Mouse (Mus musculus): Measurements from ENCODE around the gene Inpp5a. TPM values are rescaled to one million over a fixed set of nuclear protein-coding genes. Genes with fewer than 3 reads are reported as not detected.

The Inpp5a gene
- polyA plus RNA-seq, 1 experiment from 2014 or later, result 28.8 TPM

DNA sequence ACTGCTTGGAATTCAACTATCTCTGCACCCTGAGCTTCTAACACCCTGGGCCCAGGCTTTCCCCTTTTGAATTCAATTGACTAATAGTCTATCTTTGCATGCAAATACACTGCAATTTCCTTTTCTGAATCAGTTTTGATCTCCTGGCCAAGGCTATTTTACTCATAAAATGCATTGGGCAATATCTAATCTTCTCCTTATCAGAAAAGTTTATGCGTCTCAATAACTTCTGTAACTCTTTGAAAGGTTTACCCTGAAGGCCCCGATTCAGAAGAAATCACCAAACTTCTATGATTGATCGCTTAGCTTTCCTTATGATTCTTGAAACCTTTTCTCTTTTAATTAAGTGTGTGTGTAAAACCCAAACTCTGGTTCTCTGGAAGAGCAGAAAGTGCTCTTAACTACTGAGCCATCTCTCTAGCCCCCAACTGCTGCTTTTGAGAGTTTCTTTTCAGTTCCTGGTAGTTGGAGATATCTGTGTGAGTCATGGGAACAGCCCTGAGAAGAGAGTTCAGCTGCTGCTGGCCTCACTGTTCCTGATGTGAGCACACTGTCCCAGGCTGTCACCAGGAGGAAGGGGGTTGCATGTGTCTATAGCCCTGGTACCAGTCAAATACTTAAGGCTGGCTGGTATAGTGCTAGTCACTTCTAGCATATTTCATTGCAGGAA lies 27.9 kb upstream of the Inpp5a start:
- H3K4me1 ChIP-seq (replicated peaks; ENCODE audit: control insufficient read depth, insufficient read depth, low read length), result peaks cover 31% of the 10 kb centered on the region

GRCm38 (mm10) chr7:139361799-139362198 lies 27.1 kb upstream of the Inpp5a start:
- 82% methylated on average over 5 of the region's 5 CpGs for WGBS
- Histone ChIP-seq H3K4me1 (replicated peaks; ENCODE audit: control insufficient read depth, insufficient read depth, low read length) (peaks cover 39% of the 10 kb centered on the region), H3K27ac (ENCODE audit: low read length) (no peak overlapping the region), H3K36me3 (ENCODE audit: control insufficient read depth, insufficient read depth, low read length) (no peaks in the 10 kb centered on the region), H3K27me3 (ENCODE audit: control insufficient read depth, insufficient read depth, low read depth, low read length) (no peaks in the 10 kb centered on the region), H3K4me2 (ENCODE audit: low read depth, low read length) (no peak overlapping the region), H3K4me3 (ENCODE audit: low read length) (no peak overlapping the region), H3K9ac (ENCODE audit: low read length) (no peak overlapping the region), H3K9me3 (ENCODE audit: control insufficient read depth, low read length) (no peaks in the 10 kb centered on the region)
- ATAC-seq (ENCODE audit: low read depth), result no peak

More for the DNA sequence above, 27.9 kb upstream of the Inpp5a start:
- no peak for ATAC-seq (ENCODE audit: low read depth)
- Histone ChIP-seq H3K9me3 (ENCODE audit: control insufficient read depth, low read length) (no peaks in the 10 kb centered on the region), H3K27ac (ENCODE audit: low read length) (no peak overlapping the region), H3K27me3 (ENCODE audit: control insufficient read depth, insufficient read depth, low read depth, low read length) (no peaks in the 10 kb centered on the region), H3K4me2 (ENCODE audit: low read depth, low read length) (no peak overlapping the region), H3K36me3 (ENCODE audit: control insufficient read depth, insufficient read depth, low read length) (no peaks in the 10 kb centered on the region), H3K9ac (ENCODE audit: low read length) (no peak overlapping the region), H3K4me3 (ENCODE audit: low read length) (no peak overlapping the region)
- 71% methylated on average over 3 of the region's 3 CpGs for WGBS

GRCm38 (mm10) chr7:139362514-139362913 lies 26.4 kb upstream of the Inpp5a start:
- Histone ChIP-seq H3K4me2 (ENCODE audit: low read depth, low read length) (no peak overlapping the region), H3K9ac (ENCODE audit: low read length) (no peak overlapping the region), H3K27ac (ENCODE audit: low read length) (no peak overlapping the region), H3K4me3 (ENCODE audit: low read length) (no peak overlapping the region), H3K36me3 (ENCODE audit: control insufficient read depth, insufficient read depth, low read length) (no peaks in the 10 kb centered on the region), H3K9me3 (ENCODE audit: control insufficient read depth, low read length) (no peaks in the 10 kb centered on the region), H3K4me1 (replicated peaks; ENCODE audit: control insufficient read depth, insufficient read depth, low read length) (peaks cover 44% of the 10 kb centered on the region), H3K27me3 (ENCODE audit: control insufficient read depth, insufficient read depth, low read depth, low read length) (no peaks in the 10 kb centered on the region)
- 95% methylated on average over 3 of the region's 3 CpGs for WGBS
- ATAC-seq (ENCODE audit: low read depth), result no peak

GRCm38 (mm10) chr7:139363281-139364004 lies 25.5 kb upstream of the Inpp5a start:
- 47% methylated on average over 13 of the region's 13 CpGs for WGBS
- Histone ChIP-seq H3K4me2 (ENCODE audit: low read depth, low read length) (no peak overlapping the region), H3K27me3 (ENCODE audit: control insufficient read depth, insufficient read depth, low read depth, low read length) (no peaks in the 10 kb centered on the region), H3K9me3 (ENCODE audit: control insufficient read depth, low read length) (no peaks in the 10 kb centered on the region), H3K4me3 (ENCODE audit: low read length) (no peak overlapping the region), H3K27ac (ENCODE audit: low read length) (peak overlapping the region; percentile 95), H3K4me1 (replicated peaks; ENCODE audit: control insufficient read depth, insufficient read depth, low read length) (peaks cover 53% of the 10 kb centered on the region), H3K36me3 (ENCODE audit: control insufficient read depth, insufficient read depth, low read length) (no peaks in the 10 kb centered on the region), H3K9ac (ENCODE audit: low read length) (peak overlapping the region; percentile 33; the same call in 1 of the 2 replicates)
- ATAC-seq (ENCODE audit: low read depth), result no peak

DNA sequence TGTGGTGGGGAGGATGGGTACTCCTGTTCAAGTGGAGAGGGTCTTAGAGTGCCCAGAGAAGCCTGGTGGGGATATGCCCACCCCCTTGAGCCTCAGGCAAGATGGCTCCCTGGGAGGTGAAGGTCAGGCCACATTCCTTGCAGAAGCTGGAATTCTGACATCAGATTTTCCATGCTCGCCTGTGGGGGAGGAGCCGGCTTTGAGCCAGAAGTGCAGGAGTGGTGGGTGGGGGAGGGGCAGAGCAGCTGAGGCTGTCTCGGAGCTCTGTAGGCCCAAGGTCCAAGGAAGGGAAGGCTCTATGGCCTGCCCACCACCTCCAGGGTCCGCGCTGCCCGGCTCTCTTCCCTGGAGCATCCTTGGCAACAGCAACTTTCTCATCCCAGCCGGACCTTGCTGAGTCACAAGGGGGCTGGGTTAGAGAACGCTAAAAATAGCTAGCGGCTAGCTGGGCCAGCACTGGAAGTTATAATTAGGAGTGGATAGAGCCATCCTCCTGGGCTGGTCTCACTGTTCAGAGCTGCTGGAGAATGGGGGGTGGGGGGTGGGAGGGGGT lies 24.8 kb upstream of the Inpp5a start:
- peak; percentile 78 for ATAC-seq (ENCODE audit: low read depth)
- peak overlapping the region; percentile 35 for H3K4me2 ChIP-seq (ENCODE audit: low read depth, low read length)
- H3K36me3 ChIP-seq (ENCODE audit: control insufficient read depth, insufficient read depth, low read length), result no peaks in the 10 kb centered on the region
- H3K9me3 ChIP-seq (ENCODE audit: control insufficient read depth, low read length), result no peaks in the 10 kb centered on the region
- H3K27ac ChIP-seq (ENCODE audit: low read length), result peak overlapping the region; percentile 95
- 0% methylated on average over 9 of the region's 9 CpGs for WGBS
- no peaks in the 10 kb centered on the region for H3K27me3 ChIP-seq (ENCODE audit: control insufficient read depth, insufficient read depth, low read depth, low read length)
- H3K4me3 ChIP-seq (ENCODE audit: low read length), result no peak overlapping the region
- H3K9ac ChIP-seq (ENCODE audit: low read length), result peak overlapping the region; percentile 33; the same call in 1 of the 2 replicates
- H3K4me1 ChIP-seq (replicated peaks; ENCODE audit: control insufficient read depth, insufficient read depth, low read length), result peaks cover 60% of the 10 kb centered on the region

GRCm38 (mm10) chr7:139364936-139365830 lies 23.7 kb upstream of the Inpp5a start:
- H3K27ac ChIP-seq (ENCODE audit: low read length), result peak overlapping the region; percentile 95
- H3K36me3 ChIP-seq (ENCODE audit: control insufficient read depth, insufficient read depth, low read length), result no peaks in the 10 kb centered on the region
- peak overlapping the region; percentile 27 for H3K9ac ChIP-seq (ENCODE audit: low read length)
- ATAC-seq (ENCODE audit: low read depth), result peak; percentile 75
- WGBS, result 33% methylated on average over 13 of the region's 13 CpGs
- H3K4me2 ChIP-seq (ENCODE audit: low read depth, low read length), result peak overlapping the region; percentile 35; the same call in 1 of the 2 replicates
- H3K4me3 ChIP-seq (ENCODE audit: low read length), result no peak overlapping the region
- H3K27me3 ChIP-seq (ENCODE audit: control insufficient read depth, insufficient read depth, low read depth, low read length), result no peaks in the 10 kb centered on the region
- H3K4me1 ChIP-seq (replicated peaks; ENCODE audit: control insufficient read depth, insufficient read depth, low read length), result peaks cover 64% of the 10 kb centered on the region
- H3K9me3 ChIP-seq (ENCODE audit: control insufficient read depth, low read length), result no peaks in the 10 kb centered on the region

GRCm38 (mm10) chr7:139366131-139366530 lies 22.8 kb upstream of the Inpp5a start:
- Histone ChIP-seq H3K27me3 (ENCODE audit: control insufficient read depth, insufficient read depth, low read depth, low read length) (no peaks in the 10 kb centered on the region), H3K9me3 (ENCODE audit: control insufficient read depth, low read length) (no peaks in the 10 kb centered on the region), H3K36me3 (ENCODE audit: control insufficient read depth, insufficient read depth, low read length) (no peaks in the 10 kb centered on the region), H3K27ac (ENCODE audit: low read length) (peak overlapping the region; percentile 95), H3K4me2 (ENCODE audit: low read depth, low read length) (no peak overlapping the region), H3K9ac (ENCODE audit: low read length) (no peak overlapping the region), H3K4me3 (ENCODE audit: low read length) (no peak overlapping the region), H3K4me1 (replicated peaks; ENCODE audit: control insufficient read depth, insufficient read depth, low read length) (peaks cover 64% of the 10 kb centered on the region)
- 67% methylated on average over 3 of the region's 3 CpGs for WGBS
- no peak for ATAC-seq (ENCODE audit: low read depth)

- Histone ChIP-seq H3K27ac (ENCODE audit: low read length) (peak overlapping the region; percentile 95), H3K4me2 (ENCODE audit: low read depth, low read length) (no peak overlapping the region), H3K4me1 (replicated peaks; ENCODE audit: control insufficient read depth, insufficient read depth, low read length) (peaks cover 64% of the 10 kb centered on the region), H3K27me3 (ENCODE audit: control insufficient read depth, insufficient read depth, low read depth, low read length) (no peaks in the 10 kb centered on the region), H3K9me3 (ENCODE audit: control insufficient read depth, low read length) (no peaks in the 10 kb centered on the region), H3K9ac (ENCODE audit: low read length) (no peak overlapping the region), H3K4me3 (ENCODE audit: low read length) (no peak overlapping the region), H3K36me3 (ENCODE audit: control insufficient read depth, insufficient read depth, low read length) (no peaks in the 10 kb centered on the region)
- no peak for ATAC-seq (ENCODE audit: low read depth)
- 53% methylated on average over 4 of the region's 4 CpGs for WGBS
Measured at GRCm38 (mm10) chr7:139366549-139366948, 22.4 kb upstream of the Inpp5a start.
